Mouse (Mus musculus) heart, postnatal 0 days (tissue): ENCODE data around the gene Vil1.

Source experiments
- CTCF ChIP-seq: IDR thresholded peaks from 2 replicates; pipeline ENCODE4 v1.5.1; 2016; ENCODE audit warnings: antibody characterized with exemption, control low read depth, low read depth
- EP300 ChIP-seq: IDR thresholded peaks from 2 replicates; pipeline ENCODE4 v1.6.1; 2016; ENCODE audit warnings: antibody characterized with exemption, low read depth

- TF ChIP-seq CTCF, result no peak
- no peak for TF ChIP-seq EP300
These were observed 25.8 kb upstream of the Vil1 start for GRCm38 (mm10) chr1:74383385-74383784.
